Mouse (Mus musculus) testis, adult 2 months (tissue): ENCODE results near the gene S100a2. TPM values are rescaled to one million over a fixed set of nuclear protein-coding genes. Genes with fewer than 3 reads are reported as not detected.

Source experiments
- H3K27ac ChIP-seq: fragments of 200-500 bp; 2 replicates; pipeline ENCODE4 v1.5.1; 2012; ENCODE audit warnings: low read depth, low read length; ENCODE audit not compliant: control insufficient read depth, insufficient read depth
- H3K27me3 ChIP-seq: fragments of 200-500 bp; 2 replicates; pipeline ENCODE4 v1.6.1; 2012; ENCODE audit warnings: mild to moderate bottlenecking, low read length, moderate library complexity; ENCODE audit not compliant: control insufficient read depth, insufficient read depth
- H3K36me3 ChIP-seq: fragments of 200-500 bp; 2 replicates; pipeline ENCODE4 v1.6.1; 2012; ENCODE audit warnings: mild to moderate bottlenecking, low read length; ENCODE audit not compliant: control insufficient read depth, insufficient read depth
- H3K4me1 ChIP-seq: fragments of 200-500 bp; 2 replicates; pipeline ENCODE4 v1.6.1; 2012; ENCODE audit warnings: low read length; ENCODE audit not compliant: control insufficient read depth, insufficient read depth
- H3K4me3 ChIP-seq: fragments of 200-500 bp; 2 replicates; pipeline ENCODE4 v1.5.1; 2012; ENCODE audit warnings: low read depth, mild to moderate bottlenecking, low read length, moderate library complexity, mixed read lengths; ENCODE audit not compliant: control insufficient read depth
- CTCF ChIP-seq: fragments of 200-500 bp; IDR thresholded peaks from 2 replicates; pipeline ENCODE4 v1.5.1; 2012; ENCODE audit warnings: low read depth, mild to moderate bottlenecking, inconsistent platforms, low read length, moderate library complexity; ENCODE audit not compliant: control insufficient read depth, insufficient read depth, insufficient replicate concordance
- POLR2A ChIP-seq: fragments of 200-500 bp; IDR thresholded peaks from 2 replicates; pipeline ENCODE4 v1.6.1; 2012; ENCODE audit warnings: low read depth, mild to moderate bottlenecking, inconsistent platforms, low read length, moderate library complexity; ENCODE audit not compliant: control insufficient read depth
- polyA plus RNA-seq: library from polyadenylated mRNA; depleted of rRNA; stranded (reverse); fragments of >200 nt; gene quantifications from 2 replicates; pipeline ENCODE4 v1.2.3, GENCODE M21; 2012; rRNA removed

S100a2 gene
- not detected in 2 replicates for polyA plus RNA-seq

DNA sequence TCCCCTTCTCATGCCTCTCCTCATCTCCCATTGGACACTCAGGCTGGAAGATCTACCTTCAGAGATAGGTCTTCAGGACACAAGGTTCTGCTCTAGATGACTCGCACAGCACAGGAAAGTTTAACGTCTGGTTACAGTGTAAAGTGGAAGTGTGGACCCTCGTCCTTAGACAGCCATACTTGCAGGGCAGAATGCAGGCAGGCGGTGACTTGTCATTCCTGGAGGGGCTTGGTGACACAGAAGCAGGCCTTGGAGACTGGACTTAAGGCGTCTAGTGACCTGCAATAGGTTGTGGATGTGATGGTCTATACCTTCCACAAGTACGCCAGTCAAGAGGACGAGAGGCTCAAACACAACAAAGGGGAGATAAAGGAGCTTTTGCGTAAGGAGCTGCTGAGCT is at the start of gene S100a2:
Gene S100a2 (plus strand): TSS at position 301 of the 400 bp plus-strand sequence.
- H3K4me1 ChIP-seq, result peaks cover 14% of the 10 kb centered on the region
- no peaks in the 10 kb centered on the region for H3K36me3 ChIP-seq
- no peak for TF ChIP-seq POLR2A
- TF ChIP-seq CTCF, result no peak
- H3K27ac ChIP-seq, result no peak within 1 kb of the TSS
- no peak within 1 kb of the TSS for H3K4me3 ChIP-seq
- H3K27me3 ChIP-seq, result no peaks in the 10 kb centered on the region

DNA sequence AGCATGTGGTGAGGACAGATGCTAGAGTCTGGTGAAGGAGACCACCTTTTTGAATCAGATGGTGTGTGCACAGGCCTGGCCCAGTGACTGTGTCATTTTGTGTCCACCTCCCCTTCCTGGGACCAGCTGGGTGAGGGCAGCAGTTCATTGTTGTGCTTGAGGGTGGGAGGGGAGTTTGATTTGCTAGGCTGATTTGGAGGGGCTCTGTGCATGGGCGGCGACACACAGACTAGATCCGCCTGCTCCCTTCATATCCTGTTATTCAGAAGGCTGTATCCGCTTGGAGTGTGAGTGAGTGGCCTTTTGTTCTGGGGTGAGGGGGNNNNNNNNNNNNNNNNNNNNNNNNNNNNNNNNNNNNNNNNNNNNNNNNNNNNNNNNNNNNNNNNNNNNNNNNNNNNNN is 49.1 kb upstream of the S100a2 start:
- Histone ChIP-seq H3K4me1 (no peaks in the 10 kb centered on the region), H3K27me3 (no peaks in the 10 kb centered on the region), H3K4me3 (no peak overlapping the region), H3K36me3 (no peaks in the 10 kb centered on the region), H3K27ac (no peak overlapping the region)
- TF ChIP-seq CTCF (no peak), POLR2A (no peak)

DNA sequence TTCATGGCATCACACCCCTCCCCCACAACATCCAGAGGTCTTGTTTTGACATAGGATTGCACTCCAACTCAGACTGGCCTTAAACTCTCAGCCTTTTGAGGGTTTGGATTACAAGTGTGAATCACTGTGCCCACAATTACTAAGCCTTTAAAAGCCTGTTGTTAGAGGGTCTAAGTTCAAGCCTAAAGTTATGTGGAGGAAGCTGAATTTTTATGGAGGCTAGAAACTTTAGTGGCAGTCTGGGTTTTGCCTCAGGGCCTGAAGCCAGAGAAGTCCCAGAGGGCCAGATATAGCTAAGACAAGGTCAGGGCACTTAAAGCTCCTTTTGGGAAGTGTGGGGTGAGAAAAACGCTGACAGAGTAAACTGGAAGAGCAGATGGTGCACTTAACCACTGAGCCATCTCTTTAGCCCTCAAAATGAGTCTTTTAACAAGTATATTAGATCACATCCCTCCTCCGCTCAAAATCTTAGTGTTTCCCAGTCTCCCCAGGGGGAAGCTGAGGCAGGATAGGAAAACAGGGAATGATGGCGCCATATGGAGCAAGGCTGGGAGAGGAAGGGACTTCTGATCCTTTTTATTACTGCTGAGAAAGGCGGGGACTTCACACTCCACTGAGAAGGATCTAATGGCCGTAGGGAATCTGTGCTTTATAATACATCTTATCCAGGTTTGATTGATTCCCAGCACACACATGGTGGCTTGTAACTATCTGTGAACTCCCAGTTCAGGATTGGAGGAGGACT is 40.2 kb upstream of the S100a2 start:
- H3K4me3 ChIP-seq, result no peak overlapping the region
- no peaks in the 10 kb centered on the region for H3K27me3 ChIP-seq
- H3K4me1 ChIP-seq, result peaks cover 2% of the 10 kb centered on the region; the same call in 1 of the 2 replicates
- H3K36me3 ChIP-seq, result no peaks in the 10 kb centered on the region
- H3K27ac ChIP-seq, result no peak overlapping the region
- no peak for TF ChIP-seq CTCF

DNA sequence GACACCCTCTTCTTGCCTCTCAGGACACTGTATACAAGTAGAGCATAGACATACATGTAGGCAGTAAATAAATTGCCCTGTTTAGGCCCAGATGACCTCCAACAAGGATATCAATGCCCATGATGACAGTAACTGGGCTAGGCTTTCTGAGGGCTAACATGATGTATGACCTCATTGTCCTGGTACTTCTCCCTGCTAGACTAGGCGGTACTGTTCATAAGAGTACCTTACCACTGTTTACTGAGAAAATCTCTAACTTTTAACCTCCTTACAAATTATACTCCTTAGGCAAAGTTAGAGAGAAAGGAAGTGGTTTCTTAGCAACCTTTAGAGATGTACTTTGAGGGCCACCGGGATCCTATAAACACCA is 39.6 kb upstream of the S100a2 start:
- Histone ChIP-seq H3K27ac (no peak overlapping the region), H3K36me3 (no peaks in the 10 kb centered on the region), H3K27me3 (no peaks in the 10 kb centered on the region), H3K4me3 (no peak overlapping the region), H3K4me1 (peaks cover 2% of the 10 kb centered on the region; the same call in 1 of the 2 replicates)
- TF ChIP-seq POLR2A, result no peak
- no peak for TF ChIP-seq CTCF

DNA sequence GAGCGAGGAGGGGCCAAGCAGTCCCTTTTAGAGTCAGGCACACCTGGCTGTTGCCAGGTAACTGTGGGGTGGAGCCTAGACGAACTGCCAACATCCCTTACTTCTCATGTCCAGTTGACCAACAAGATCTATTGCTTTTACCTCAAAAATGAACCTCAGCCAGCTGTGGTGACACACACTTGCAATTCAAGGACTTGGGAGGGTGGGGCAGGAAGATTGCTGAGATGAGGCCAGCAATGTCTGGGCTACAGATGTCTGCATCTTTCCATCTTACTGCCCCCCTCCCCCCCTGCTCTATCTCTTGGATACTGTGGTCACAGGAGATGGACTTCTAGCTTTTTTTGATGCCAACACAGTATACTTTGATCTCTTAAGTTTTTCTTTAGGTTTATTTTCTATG is 37.8 kb upstream of the S100a2 start:
- H3K27ac ChIP-seq, result no peak overlapping the region
- peaks cover 2% of the 10 kb centered on the region; the same call in 1 of the 2 replicates for H3K4me1 ChIP-seq
- H3K36me3 ChIP-seq, result no peaks in the 10 kb centered on the region
- H3K4me3 ChIP-seq, result no peak overlapping the region
- TF ChIP-seq CTCF, result no peak
- no peak for TF ChIP-seq POLR2A
- no peaks in the 10 kb centered on the region for H3K27me3 ChIP-seq

DNA sequence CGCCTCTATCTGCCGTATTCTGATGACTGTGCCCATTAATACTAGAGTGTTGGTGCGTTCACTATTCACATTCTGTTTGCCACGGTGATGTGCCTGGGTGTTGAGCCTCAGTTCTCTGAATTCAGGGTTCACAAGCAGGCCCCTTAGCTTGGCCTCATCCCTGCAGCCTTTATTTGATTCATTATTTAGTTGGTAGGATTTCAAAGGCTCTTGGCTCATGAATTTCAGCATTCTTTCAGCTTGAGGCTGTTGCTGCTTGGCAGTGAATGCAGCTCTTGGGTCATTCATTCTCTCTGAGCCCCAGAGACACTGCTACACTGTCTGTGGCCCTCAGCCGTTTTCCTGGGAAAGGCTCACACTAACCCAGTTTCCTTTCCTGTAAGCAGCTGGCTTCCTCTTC is 34.1 kb upstream of the S100a2 start:
- H3K27ac ChIP-seq, result no peak overlapping the region
- H3K4me1 ChIP-seq, result peaks cover 2% of the 10 kb centered on the region; the same call in 1 of the 2 replicates
- H3K27me3 ChIP-seq, result no peaks in the 10 kb centered on the region
- no peak overlapping the region for H3K4me3 ChIP-seq
- no peak for TF ChIP-seq CTCF
- no peak for TF ChIP-seq POLR2A
- H3K36me3 ChIP-seq, result no peaks in the 10 kb centered on the region

DNA sequence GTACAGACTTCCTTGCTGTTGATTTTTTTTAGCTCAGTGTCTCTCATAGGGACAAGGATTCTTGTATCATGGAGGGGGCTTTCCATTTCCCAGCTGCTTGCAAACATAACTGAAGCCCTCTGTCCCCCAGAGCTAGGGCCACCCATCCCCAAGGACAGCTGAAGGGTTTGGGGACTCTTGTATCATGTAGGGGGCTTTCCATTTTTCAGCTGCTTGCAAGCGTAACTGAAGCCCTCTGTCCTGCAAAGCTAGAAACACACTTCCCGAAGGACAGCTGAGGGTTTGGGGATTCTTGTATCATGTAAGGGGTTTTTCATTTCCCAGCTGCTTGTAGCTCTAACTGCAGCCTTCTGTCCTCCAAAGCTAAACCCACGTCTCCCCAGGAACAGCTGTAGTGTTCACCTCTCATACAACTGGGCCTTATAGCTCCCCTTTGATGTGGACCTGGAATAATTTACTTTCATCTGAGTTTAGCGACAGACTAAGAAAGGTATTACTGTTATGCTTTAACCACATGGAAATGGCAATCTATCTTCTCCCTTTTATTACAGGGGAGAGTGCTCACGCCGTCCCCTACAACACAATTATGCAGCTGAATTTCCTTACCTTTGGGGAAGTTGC is 29.9 kb upstream of the S100a2 start, which contains the start of gene S100a3:
Gene S100a3 (plus strand): TSS at position 571 of the 621 bp plus-strand sequence.
- Histone ChIP-seq H3K27ac (no peak within 1 kb of the TSS), H3K36me3 (no peaks in the 10 kb centered on the region), H3K4me1 (no peaks in the 10 kb centered on the region), H3K27me3 (no peaks in the 10 kb centered on the region), H3K4me3 (no peak within 1 kb of the TSS)
- no peak for TF ChIP-seq POLR2A
- no peak for TF ChIP-seq CTCF
